Mouse (Mus musculus): ENCODE measurements around the gene Nsl1.

- TF ChIP-seq POLR2A (IDR thresholded peaks at IDR 0.05; ENCODE audit: control insufficient read depth, low read depth, low read length): no peak
- TF ChIP-seq CTCF (IDR thresholded peaks at IDR 0.05; ENCODE audit: control insufficient read depth, insufficient read depth, insufficient replicate concordance, low read depth, low read length): no peak
Observed at GRCm38 (mm10) chr1:191092050-191092449, 29.2 kb downstream of the Nsl1 start.
